Mouse (Mus musculus): ENCODE data around the gene Angptl2. TPM values are rescaled to one million over a fixed set of nuclear protein-coding genes. Genes with fewer than 3 reads are reported as not detected.
"Not testable (repeated sequence)": the region's sequence is repeated elsewhere in the genome, so short reads cannot be mapped to it uniquely, and the experiment has no call there.

Gene Angptl2
- total RNA-seq, 2 experiments from 2014 or later, result 41.9 to 51.7 TPM

DNA sequence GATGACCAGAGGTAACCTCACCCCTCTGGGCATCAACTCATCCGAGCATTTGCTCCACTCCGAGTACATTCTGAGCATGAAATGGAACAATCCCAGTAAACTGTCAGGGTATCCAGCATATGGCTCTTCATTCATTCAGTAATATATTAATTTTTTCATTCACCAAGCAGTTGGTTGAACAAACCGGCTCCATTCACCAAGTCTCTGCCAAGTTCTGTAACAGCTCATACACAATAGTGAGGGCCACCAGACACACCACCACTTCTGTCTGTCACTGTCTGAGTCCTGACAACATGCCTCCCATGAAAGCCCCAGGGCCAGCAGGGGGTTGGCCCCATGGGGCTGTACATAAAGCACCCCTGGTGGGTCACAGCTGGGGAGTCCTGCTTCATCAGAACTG is 25.9 kb upstream of the Angptl2 start:
- no peak for DNase-seq (ENCODE audit: low spot score in 2 of 2)

DNA sequence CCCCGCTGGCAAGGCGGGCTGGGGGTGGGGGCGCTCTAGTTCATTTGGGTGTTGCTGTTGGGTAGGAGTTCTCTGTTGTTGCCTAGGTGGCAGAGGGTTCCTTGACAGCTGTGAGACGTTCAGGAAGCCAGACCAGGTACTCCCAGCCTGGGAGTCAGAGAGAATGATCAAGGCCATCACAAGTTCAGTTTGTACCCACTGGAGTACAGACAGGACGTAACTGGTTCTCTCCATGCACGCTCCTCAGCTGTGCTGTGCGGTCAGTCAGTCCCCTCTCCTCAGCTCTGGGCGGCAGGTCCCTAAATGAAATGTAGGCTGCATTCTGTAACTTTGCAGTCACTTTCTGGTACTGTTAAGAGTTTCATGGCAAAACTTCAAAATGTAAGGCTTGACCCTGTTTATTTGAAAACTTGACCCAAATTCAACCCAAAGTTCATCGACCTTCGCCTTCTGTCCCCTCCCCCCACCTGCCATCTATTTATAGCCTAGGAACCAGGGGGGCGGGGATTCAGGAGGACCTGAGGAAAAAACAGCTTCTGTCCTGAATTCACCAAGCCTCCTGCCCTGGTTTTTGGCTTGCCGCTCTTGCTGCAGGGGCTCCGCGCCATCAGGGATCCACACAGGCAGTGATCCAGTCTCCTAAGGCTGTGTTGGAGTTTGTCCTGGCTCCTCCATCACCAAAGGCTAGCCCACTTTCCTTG is 15.4 kb upstream of the Angptl2 start:
- DNase-seq (ENCODE audit: low spot score in 2 of 2), result no peak

GRCm38 (mm10) chr2:33203284-33203683 is 12.6 kb upstream of the Angptl2 start:
- no peak for DNase-seq (ENCODE audit: low spot score in 2 of 2)

- DNase-seq (ENCODE audit: low spot score in 2 of 2), result no peak
Measured at GRCm38 (mm10) chr2:33204980-33205379, 10.9 kb upstream of the Angptl2 start.

DNA sequence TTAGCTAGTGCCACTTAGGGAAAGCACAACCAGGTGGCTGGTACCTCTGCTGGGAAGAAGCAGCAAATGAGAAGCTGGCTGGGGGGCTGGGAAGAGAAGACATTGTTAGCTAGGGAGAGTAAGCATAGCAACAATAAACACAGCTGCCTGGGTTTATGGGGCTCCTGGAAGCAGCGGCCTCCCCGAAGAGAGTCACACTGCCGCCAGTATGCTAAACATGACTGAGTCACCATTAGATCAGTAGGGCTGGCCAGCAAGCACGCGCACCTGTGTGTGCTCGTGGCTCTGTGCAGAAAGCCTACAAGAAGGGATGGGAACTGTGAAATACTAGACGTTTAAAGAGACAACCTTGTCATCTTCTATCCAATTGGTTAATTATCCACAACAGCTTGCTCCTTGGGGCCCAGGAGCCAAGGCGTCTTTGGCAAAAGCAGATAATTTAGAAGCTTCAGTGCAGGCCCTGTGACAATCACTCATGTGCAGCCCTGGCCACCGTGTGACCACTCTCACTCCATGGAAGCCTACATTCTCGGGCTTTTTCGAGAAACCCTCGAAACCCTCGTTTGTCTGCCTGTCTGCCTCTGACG is 9.8 kb upstream of the Angptl2 start:
- no peak for DNase-seq (ENCODE audit: low spot score in 2 of 2)

DNA sequence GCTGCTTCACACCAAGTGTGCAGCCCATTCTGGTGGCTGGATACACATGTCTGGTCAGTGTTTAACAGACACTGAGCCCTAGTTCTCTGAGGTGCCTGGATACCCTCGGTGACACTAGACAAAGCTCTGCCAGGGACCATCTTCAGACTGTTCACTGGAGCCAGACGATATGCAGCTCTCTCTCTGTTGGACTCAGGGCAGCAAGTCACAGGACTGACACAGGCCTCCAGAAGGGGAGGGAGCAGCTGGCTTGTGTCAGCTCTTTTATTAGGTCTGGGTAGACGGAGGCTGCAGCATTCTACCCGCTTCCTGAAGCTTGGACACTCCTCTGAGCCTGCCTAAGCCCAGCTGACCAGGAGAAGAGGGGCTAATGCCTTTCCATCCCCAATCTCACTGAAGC is 8.8 kb upstream of the Angptl2 start:
- no peak for DNase-seq (ENCODE audit: low spot score in 2 of 2)

- DNase-seq (ENCODE audit: low spot score in 2 of 2), result no peak
Measured at GRCm38 (mm10) chr2:33208134-33208533, 7.7 kb upstream of the Angptl2 start.

- DNase-seq (ENCODE audit: low spot score in 2 of 2), result no peak
Measured at GRCm38 (mm10) chr2:33210841-33211240, 5.0 kb upstream of the Angptl2 start.

DNA sequence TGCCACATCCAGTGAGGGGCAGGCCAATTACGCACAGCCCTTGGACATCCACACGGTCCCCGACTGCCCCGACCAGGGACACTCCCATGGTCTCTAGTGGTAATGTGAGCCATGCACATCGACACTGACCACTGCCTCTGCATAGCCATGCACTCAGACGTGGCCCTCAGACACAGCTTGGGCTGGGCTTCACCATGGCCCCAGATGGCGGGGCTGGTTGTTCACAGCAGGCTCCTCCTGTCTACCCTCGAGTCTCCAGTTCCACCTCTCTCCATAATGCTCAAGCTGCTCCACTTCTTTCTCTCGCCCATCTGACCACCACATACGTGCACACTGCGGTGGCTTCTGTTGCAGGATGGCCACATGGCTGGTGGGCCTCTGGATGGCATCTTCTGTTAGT is 4.6 kb upstream of the Angptl2 start:
- DNase-seq (ENCODE audit: low spot score in 2 of 2), result not testable (repeated sequence)

GRCm38 (mm10) chr2:33215177-33215699 is 631 bp upstream of the Angptl2 start:
- no peak for DNase-seq (ENCODE audit: low spot score in 2 of 2)

DNA sequence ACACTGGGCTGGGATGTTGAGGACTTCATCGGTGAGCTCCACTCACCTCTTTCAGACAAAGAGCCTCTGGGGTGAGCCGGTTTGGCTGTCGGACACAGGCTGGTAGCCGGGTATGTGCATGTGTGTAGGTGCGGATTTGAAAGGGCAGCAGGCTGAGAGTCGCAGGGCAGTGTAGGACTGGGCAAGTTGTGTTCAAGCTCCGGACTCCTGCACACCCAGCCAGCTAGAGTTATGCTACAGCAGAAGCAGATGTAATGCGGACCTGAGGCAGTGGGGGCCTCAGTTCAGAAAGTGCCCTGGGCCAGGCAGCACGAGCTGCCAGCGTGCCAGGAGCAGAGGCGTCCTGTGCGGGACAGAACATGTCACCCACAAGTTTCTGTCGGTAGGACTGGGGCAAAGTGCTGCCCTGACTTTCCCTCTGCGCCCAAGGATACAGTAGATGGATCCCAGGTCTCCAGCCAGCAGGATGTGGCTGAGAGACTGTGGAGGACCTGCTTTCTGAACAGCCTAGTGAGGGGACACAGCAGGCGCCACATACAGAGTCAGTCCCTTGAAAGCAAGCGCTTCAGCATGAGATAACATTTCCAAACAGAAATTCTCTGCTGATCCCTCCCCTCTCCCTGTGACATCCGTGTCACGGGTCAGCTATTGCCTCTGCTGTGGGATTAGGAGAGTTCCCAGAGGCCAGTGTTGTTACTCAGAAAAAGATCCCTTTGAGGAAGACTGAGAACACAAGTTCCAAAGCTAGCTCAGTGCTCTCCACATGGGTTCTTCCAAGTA is 966 bp downstream of the Angptl2 start:
- DNase-seq (ENCODE audit: low spot score in 2 of 2), result no peak

- no peak for DNase-seq (ENCODE audit: low spot score in 2 of 2)
Measured at GRCm38 (mm10) chr2:33217425-33217794, 1.5 kb downstream of the Angptl2 start.

- DNase-seq (ENCODE audit: low spot score in 2 of 2), result no peak
Measured at GRCm38 (mm10) chr2:33218903-33219625, 3.2 kb downstream of the Angptl2 start.

GRCm38 (mm10) chr2:33219637-33220036 is 3.8 kb downstream of the Angptl2 start:
- no peak for DNase-seq (ENCODE audit: low spot score in 2 of 2)

DNA sequence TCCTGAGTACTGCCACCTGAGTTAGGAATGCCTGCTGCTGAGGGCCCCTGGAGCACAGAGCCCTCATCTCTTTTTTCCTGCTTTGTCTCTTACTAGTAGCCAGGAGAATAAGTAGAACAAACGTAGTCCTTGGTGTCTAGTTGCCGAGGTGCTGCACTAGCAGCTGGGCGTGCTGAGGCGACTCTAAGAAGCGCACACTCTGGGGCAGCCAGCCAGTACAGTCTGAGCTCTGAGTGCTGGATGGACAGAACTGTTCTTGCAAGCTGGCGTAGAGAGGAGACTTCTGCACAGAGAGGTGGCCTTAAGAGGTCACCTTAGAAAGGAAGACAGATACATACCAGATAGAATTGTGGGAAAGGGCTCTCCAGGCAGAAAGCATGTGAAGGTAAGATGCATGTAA is 4.4 kb downstream of the Angptl2 start:
- no peak for DNase-seq (ENCODE audit: low spot score in 2 of 2)

DNA sequence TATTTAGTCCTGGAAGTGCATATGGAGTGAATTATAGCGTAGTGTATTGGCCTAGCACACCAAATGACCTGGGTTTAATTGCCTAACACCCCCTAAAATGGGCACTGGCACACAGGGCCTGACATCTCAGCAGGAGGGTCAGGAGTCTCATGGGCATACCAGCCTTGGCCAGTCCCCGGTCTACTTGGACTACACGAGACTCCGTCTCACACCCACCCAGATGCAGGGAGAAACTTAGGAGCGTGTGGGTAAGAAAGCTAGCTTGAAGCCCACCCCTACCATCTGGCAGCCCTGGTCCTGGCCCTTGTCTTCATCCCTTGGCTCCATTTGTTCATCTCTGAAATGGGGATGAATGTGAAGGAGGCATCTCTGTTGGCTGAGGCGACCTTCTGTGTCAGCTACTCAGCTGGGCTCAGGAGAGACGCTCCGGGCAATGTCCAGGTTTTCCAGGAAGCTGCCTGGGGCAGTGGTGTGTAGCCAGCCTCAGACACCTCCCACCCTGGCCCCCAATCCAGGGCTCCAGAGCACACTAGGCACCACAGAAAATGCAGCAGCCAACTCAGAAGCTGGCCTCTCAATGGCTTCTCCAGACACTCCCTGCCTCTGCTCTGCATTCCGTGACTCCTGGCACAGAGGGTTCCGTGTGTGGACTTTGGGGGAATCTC is 4.9 kb downstream of the Angptl2 start:
- DNase-seq (ENCODE audit: low spot score in 2 of 2), result no peak

DNA sequence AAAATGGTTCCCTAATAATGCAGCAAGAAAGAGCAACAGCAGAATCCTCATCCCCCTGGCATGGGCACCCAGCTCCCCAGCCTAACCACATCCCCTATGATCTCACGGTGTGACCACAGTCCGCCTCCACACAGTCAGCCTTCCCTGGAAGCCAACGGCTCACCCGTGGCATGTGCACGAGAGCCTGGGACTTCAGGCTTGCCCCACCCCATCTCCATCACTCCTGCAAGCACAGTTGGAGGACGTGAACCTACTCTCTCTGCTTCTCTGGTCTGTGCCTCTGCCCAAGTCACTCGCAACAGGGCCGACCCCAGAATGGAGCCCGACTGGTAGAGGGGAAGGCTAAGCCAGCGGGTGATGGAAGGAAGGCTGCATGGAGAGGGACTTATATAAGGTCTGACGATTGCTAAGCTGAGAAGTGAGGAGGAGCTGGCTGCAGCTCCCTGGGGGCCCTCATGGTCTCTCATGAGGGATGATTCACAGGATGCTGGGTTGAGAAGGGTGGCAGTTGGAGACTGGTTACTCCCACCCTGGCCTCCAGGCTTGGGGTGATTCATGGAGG is 5.6 kb downstream of the Angptl2 start:
- DNase-seq (ENCODE audit: low spot score in 2 of 2), result no peak

DNA sequence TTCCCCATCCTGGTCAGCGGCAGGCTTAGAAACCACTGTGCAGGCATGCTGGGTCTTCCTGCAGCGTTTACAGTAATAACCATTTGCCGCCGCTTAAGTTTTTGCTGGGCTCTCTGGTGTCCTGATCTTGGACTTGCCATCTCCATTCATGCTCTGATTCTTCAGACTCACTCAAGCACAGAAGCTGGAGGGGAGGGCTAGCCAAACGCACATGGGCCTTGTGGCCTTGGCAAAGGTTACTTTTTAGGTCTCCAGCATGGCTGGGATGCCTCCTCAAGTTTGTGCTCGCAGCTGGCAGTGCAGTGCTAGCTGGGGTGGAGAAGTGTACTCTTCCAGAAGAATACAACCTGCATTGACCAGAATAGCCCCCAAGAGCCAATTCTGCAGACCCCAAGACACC is 6.6 kb downstream of the Angptl2 start:
- no peak for DNase-seq (ENCODE audit: low spot score in 2 of 2)

DNA sequence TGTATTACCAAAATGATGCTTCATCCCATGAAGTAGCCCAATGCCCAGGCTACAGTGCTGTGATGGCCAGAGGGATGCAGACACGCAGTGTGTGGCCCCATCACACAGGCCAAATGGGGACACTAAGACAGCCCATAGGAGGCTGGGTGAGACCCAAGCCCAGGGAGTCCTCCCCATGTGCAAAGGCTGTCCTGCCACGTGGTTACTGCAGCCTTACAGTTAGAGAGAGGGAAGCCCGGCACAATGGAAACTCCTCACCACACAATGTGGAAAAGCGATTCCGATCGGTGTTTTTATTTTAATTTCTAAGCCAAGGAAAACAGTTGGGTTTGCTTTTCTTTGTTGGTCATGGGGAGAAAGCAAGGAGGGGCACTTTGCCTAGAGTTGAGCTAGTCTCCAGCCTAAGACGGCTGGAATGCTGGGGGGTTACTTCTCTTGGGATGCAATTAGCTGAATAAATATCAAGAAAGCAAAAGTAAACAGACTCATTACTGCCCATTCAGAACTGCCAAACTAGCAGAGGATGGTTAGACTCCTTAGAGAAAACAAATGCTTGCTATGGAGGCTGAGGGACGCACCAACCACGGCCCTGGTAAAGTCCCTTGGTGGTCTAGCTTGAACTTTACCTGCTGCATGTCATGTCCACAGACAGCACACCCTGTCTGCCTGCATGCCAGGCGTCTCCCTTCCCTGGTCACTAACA is 7.9 kb downstream of the Angptl2 start:
- no peak for DNase-seq (ENCODE audit: low spot score in 2 of 2)

DNA sequence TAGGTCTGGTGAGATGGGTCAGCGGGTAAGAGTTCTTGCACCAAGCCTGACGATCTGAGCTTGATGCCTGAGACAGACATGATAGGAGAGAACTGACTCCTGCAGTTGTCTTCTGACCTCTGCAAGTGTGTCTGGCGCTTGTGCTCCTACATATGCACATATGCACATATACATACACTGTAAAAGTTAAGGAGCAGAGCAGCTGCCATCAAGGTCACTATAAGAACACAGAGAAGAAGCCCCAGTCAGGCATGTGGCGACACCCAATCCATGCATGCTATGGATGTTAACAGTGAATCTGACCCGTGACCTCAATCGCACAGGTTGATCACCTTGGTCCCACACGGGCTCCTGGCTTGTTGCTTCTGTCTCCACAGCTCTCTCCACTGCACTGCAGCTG is 10.1 kb downstream of the Angptl2 start:
- no peak for DNase-seq (ENCODE audit: low spot score in 2 of 2)
